Mouse (Mus musculus): ENCODE results near the gene Hemgn. TPM values are rescaled to one million over a fixed set of nuclear protein-coding genes. Genes with fewer than 3 reads are reported as not detected.

Gene Hemgn
- polyA plus RNA-seq, 1 experiment from 2014 or later, result 2.8 TPM

GRCm38 (mm10) chr4:46347580-46348515 is 65.5 kb downstream of the Hemgn start:
- no peak overlapping the region for H3K27ac ChIP-seq
- no peaks in the 10 kb centered on the region for H3K36me3 ChIP-seq (replicated peaks)
- H3K9ac ChIP-seq, result no peak overlapping the region
- H3K4me1 ChIP-seq, result peaks cover 19% of the 10 kb centered on the region
- H3K27me3 ChIP-seq, result peaks cover 93% of the 10 kb centered on the region
- ATAC-seq (ENCODE audit: low FRiP score), result no peak
- H3K4me2 ChIP-seq, result no peak overlapping the region
- 2% methylated on average over 41 of the region's 41 CpGs for WGBS
- H3K9me3 ChIP-seq, result no peaks in the 10 kb centered on the region
- no peak overlapping the region for H3K4me3 ChIP-seq (replicated peaks)

GRCm38 (mm10) chr4:46347141-46347540 is 66.2 kb downstream of the Hemgn start:
- Histone ChIP-seq H3K27ac (no peak overlapping the region), H3K4me3 (replicated peaks) (no peak overlapping the region), H3K4me2 (no peak overlapping the region), H3K9me3 (no peaks in the 10 kb centered on the region), H3K27me3 (peaks cover 93% of the 10 kb centered on the region), H3K9ac (no peak overlapping the region), H3K36me3 (replicated peaks) (no peaks in the 10 kb centered on the region), H3K4me1 (peaks cover 17% of the 10 kb centered on the region)
- 7% methylated on average over 4 of the region's 4 CpGs for WGBS
- ATAC-seq (ENCODE audit: low FRiP score), result no peak

- H3K27ac ChIP-seq, result no peak overlapping the region
- H3K4me3 ChIP-seq (replicated peaks), result no peak overlapping the region
- no peak for ATAC-seq (ENCODE audit: low FRiP score)
- WGBS, result 25% methylated on average over 6 of the region's 6 CpGs
- peaks cover 17% of the 10 kb centered on the region for H3K4me1 ChIP-seq
- no peak overlapping the region for H3K9ac ChIP-seq
- H3K4me2 ChIP-seq, result no peak overlapping the region
- H3K27me3 ChIP-seq, result peaks cover 93% of the 10 kb centered on the region
- H3K9me3 ChIP-seq, result no peaks in the 10 kb centered on the region
- no peaks in the 10 kb centered on the region for H3K36me3 ChIP-seq (replicated peaks)
These were observed 67.1 kb downstream of the Hemgn start for GRCm38 (mm10) chr4:46346221-46346620.

GRCm38 (mm10) chr4:46345773-46346100 is 67.6 kb downstream of the Hemgn start:
- Histone ChIP-seq H3K9me3 (no peaks in the 10 kb centered on the region), H3K4me2 (no peak overlapping the region), H3K27me3 (peaks cover 93% of the 10 kb centered on the region), H3K4me3 (replicated peaks) (no peak overlapping the region), H3K4me1 (peaks cover 17% of the 10 kb centered on the region), H3K27ac (no peak overlapping the region), H3K9ac (no peak overlapping the region), H3K36me3 (replicated peaks) (no peaks in the 10 kb centered on the region)
- 14% methylated on average over 3 of the region's 3 CpGs for WGBS
- ATAC-seq (ENCODE audit: low FRiP score), result no peak

- H3K9me3 ChIP-seq, result no peaks in the 10 kb centered on the region
- no peaks in the 10 kb centered on the region for H3K36me3 ChIP-seq (replicated peaks)
- H3K27me3 ChIP-seq, result peaks cover 93% of the 10 kb centered on the region
- no peak overlapping the region for H3K27ac ChIP-seq
- no peak for ATAC-seq (ENCODE audit: low FRiP score)
- 2% methylated on average over 67 of the region's 67 CpGs for WGBS
- peak overlapping the region; percentile 40 for H3K4me3 ChIP-seq (replicated peaks)
- H3K4me1 ChIP-seq, result peaks cover 17% of the 10 kb centered on the region
- H3K4me2 ChIP-seq, result peak overlapping the region; percentile 49
- H3K9ac ChIP-seq, result no peak overlapping the region
These were observed 68.1 kb downstream of the Hemgn start for GRCm38 (mm10) chr4:46345056-46345772.

- H3K9ac ChIP-seq, result no peak overlapping the region
- no peaks in the 10 kb centered on the region for H3K36me3 ChIP-seq (replicated peaks)
- ATAC-seq (ENCODE audit: low FRiP score), result no peak
- H3K9me3 ChIP-seq, result no peaks in the 10 kb centered on the region
- peaks cover 21% of the 10 kb centered on the region for H3K4me1 ChIP-seq
- WGBS, result 1% methylated on average over 39 of the region's 51 CpGs
- H3K4me3 ChIP-seq (replicated peaks), result peak overlapping the region; percentile 40
- peaks cover 93% of the 10 kb centered on the region for H3K27me3 ChIP-seq
- no peak overlapping the region for H3K27ac ChIP-seq
- peak overlapping the region; percentile 49 for H3K4me2 ChIP-seq
These were observed 69.0 kb downstream of the Hemgn start for GRCm38 (mm10) chr4:46344288-46344687.

Other genes starting within 250 kb of the Hemgn start
- gene Xpa, start 217.2 kb downstream of the Hemgn start, polyA plus RNA-seq (2016; fragmentation: Nextera tagmentation; extraction: Ambion mirVana), result 27.6 and 35.3 TPM in 2 replicates
- gene Foxe1, start 69.9 kb downstream of the Hemgn start, polyA plus RNA-seq (2016; fragmentation: Nextera tagmentation; extraction: Ambion mirVana), result not detected in 2 replicates
- 9.9 TPM in 2 replicates for gene Trmo, start 24.1 kb downstream of the Hemgn start, polyA plus RNA-seq (2016; fragmentation: Nextera tagmentation; extraction: Ambion mirVana)
- 301 and 311 TPM in 2 replicates for gene Anp32b, start 37.4 kb upstream of the Hemgn start, polyA plus RNA-seq (2016; fragmentation: Nextera tagmentation; extraction: Ambion mirVana)
- gene Nans, start 75.7 kb upstream of the Hemgn start, polyA plus RNA-seq (2016; fragmentation: Nextera tagmentation; extraction: Ambion mirVana), result 63.5 and 75.8 TPM in 2 replicates
- 0.95 and 1.7 TPM in 2 replicates for gene Trim14, start 122.6 kb upstream of the Hemgn start, polyA plus RNA-seq (2016; fragmentation: Nextera tagmentation; extraction: Ambion mirVana)
- 1.7 and 2.8 TPM in 2 replicates for gene Coro2a, start 188.7 kb upstream of the Hemgn start, polyA plus RNA-seq (2016; fragmentation: Nextera tagmentation; extraction: Ambion mirVana)
- 0.83 and 0.98 TPM in 2 replicates for gene Tbc1d2, start 236.7 kb upstream of the Hemgn start, polyA plus RNA-seq (2016; fragmentation: Nextera tagmentation; extraction: Ambion mirVana)

All from forebrain, embryonic 12.5 days (tissue).